Mouse (Mus musculus) bone marrow macrophage, adult 2 months (primary cell): Measurements from ENCODE around the gene Dlg3.

ENCODE experiments used
- CTCF ChIP-seq: IDR thresholded peaks from 2 replicates; pipeline ENCODE4 v1.5.1; 2012; ENCODE audit warnings: low read depth, mild to moderate bottlenecking, low read length, moderate library complexity
- POLR2A ChIP-seq: IDR thresholded peaks from 2 replicates; pipeline ENCODE4 v1.6.1; 2012; ENCODE audit warnings: mild to moderate bottlenecking, low read depth, low read length, borderline replicate concordance

- TF ChIP-seq POLR2A (no peak), CTCF (no peak)
Measured at GRCm38 (mm10) chrX:100815766-100816165, 48.2 kb downstream of the Dlg3 start.
